ENCODE assay signal across 8 mouse cellular contexts in the genomic region with DNA sequence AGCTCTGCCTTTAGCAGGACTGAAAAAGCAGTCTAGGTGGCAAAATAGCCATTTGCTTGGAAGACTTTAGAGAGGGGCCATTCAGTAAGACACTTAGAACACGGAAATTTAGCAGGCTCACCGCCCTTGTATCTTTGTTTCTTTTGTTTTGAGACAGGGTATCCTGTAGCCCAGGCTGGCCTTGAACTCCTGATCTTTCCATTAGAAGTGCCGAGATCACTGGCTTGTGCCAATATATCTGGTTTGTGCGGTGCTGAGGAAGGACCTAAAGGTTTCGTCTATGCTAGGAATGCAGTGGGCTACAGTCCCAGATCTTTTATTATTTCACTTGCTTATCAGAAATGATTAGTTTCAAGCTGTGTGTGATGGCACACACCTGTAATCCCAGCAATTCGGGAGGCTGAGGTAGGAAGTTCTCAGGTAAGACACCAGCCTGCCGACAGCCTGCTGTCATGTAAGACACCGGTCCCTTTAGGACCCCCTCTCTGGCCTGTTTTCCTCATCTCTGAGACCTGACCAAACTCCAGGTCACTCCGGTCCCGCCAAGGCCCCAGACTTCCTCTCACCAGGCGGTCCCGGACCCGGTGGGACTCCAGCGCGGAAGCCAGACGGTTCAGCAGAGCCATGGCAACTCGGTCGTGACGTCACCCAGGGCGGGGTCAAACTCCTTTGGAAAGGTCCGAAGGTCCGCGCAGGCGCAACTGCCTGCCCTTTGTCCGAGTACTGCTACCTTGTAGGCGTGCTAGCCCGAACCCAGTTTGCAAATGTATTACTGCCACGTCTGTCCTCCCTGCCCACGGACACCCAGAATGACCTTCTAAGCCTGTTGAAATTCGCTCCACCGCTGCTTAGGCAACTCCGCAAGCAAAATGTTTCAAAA. TPM values are rescaled to one million over a fixed set of nuclear protein-coding genes. Genes with fewer than 3 reads are reported as not detected.
A peak's percentile ranks its signal among the peaks of the same experiment; 100 is the strongest.
DNase-seq lines count a peak whose midpoint lies in the region; ATAC-seq and TF ChIP-seq lines count a peak whose summit lies in the region.

Pex11g (minus strand) TSS at position 675 of the 880 bp plus-strand sequence.

- peak within 1 kb of the TSS; percentile 71 for H3K4me3 ChIP-seq in gastrocnemius, adult 2 months
- H3K4me3 ChIP-seq in hindbrain, postnatal 0 days (ENCODE audit: low read length) = peak within 1 kb of the TSS; percentile 39
- H3K4me3 ChIP-seq in left cerebral cortex, adult 2 months = peak within 1 kb of the TSS; percentile 48

- TF ChIP-seq CTCF in gastrocnemius, adult 2 months (IDR thresholded peaks at IDR 0.05) = no peak
- TF ChIP-seq CTCF in hindbrain, postnatal 0 days (IDR thresholded peaks at IDR 0.05; ENCODE audit: low read depth) = no peak
- no peak for TF ChIP-seq CTCF in left cerebral cortex, adult 2 months (IDR thresholded peaks at IDR 0.05)

- WGBS in hindbrain, postnatal 0 days = 5% methylated on average over 32 of the region's 32 CpGs

- intact Hi-C loops in gastrocnemius, adult 2 months (cut with DNase I) = no loop called here
- intact Hi-C loops in left cerebral cortex, adult 2 months (cut with DNase I) = no loop called here

- H3K9ac ChIP-seq in hindbrain, postnatal 0 days (replicated peaks; ENCODE audit: low read length) = peak within 1 kb of the TSS; percentile 46

- no peaks in the 10 kb centered on the region for H3K27me3 ChIP-seq in hindbrain, postnatal 0 days (ENCODE audit: insufficient read depth, low read length)

- peak within 1 kb of the TSS; percentile 88 for H3K27ac ChIP-seq in gastrocnemius, adult 2 months
- peak within 1 kb of the TSS; percentile 76 for H3K27ac ChIP-seq in hindbrain, postnatal 0 days
- H3K27ac ChIP-seq in left cerebral cortex, adult 2 months = peak within 1 kb of the TSS; percentile 67; the same call in 1 of the 2 replicates

- H3K36me3 ChIP-seq in hindbrain, postnatal 0 days (ENCODE audit: insufficient read depth, low read length) = no peaks in the 10 kb centered on the region

- DNase-seq in ZHBTc4 (ENCODE audit: low read depth, low spot score) = peak; percentile 98
- peak; percentile 99 for DNase-seq in gastrocnemius, adult 2 months
- peak; percentile 97 for DNase-seq in hindbrain, postnatal 0 days (ENCODE audit: low spot score)
- DNase-seq in left cerebral cortex, adult 2 months (ENCODE audit: extremely low spot score in 1 of 2, low spot score in 2 of 2) = peak; percentile 81 to 86
- peak; percentile 81 to 89 for DNase-seq in right cerebral cortex, adult 2 months (ENCODE audit: low spot score in 2 of 2)
- peak; percentile 100 for DNase-seq in urinary bladder, postnatal 14 days (ENCODE audit: low spot score)

- peak within 1 kb of the TSS; percentile 67 for H3K4me2 ChIP-seq in hindbrain, postnatal 0 days (ENCODE audit: low read depth, low read length)

- peak; percentile 91 for ATAC-seq in common myeloid progenitor, adult 5-6 weeks (replicated peaks; ENCODE audit: low read depth, poor library complexity, severe bottlenecking)
- ATAC-seq in hindbrain, postnatal 0 days = peak; percentile 94
- ATAC-seq in megakaryocyte, adult 5-6 weeks (ENCODE audit: poor library complexity, severe bottlenecking) = peak; percentile 96

- H3K4me1 ChIP-seq in hindbrain, postnatal 0 days (ENCODE audit: insufficient read depth, low read length) = peaks cover 4% of the 10 kb centered on the region; the same call in 1 of the 2 replicates

- H3K9me3 ChIP-seq in hindbrain, postnatal 0 days (ENCODE audit: low read length) = no peaks in the 10 kb centered on the region

RNA-seq across cellular contexts. Expression of gene Pex11g, which starts in this region (rescaled TPM):
- 1.3 and 1.4 TPM in 2 replicates for total RNA-seq in common myeloid progenitor, adult 5-6 weeks (2017)
- 1 to 10 TPM; 2.3 to 2.6 TPM for total RNA-seq in gastrocnemius, adult 2 months (2021)
- 1.5 and 4.9 TPM in 2 replicates for total RNA-seq in hindbrain, postnatal 0 days (2014; rRNA removed)
- 2.0 and 2.4 TPM in 2 replicates for polyA plus RNA-seq in hindbrain, postnatal 0 days (2015; fragmentation: Nextera tagmentation; extraction: Ambion mirVana)
- under 1 TPM; 0.84 to 0.88 TPM for total RNA-seq in left cerebral cortex, adult 2 months (2021)
- 0.20 and 0.32 TPM in 2 replicates for total RNA-seq in megakaryocyte, adult 5-6 weeks (2015)
- total RNA-seq in megakaryocyte, adult 5-6 weeks (2017) = 0.99 TPM in 1 of 2 replicates, not detected in the other

Comparison
In these comparisons a context has a peak if more than half of its experiments do, and no peak if none do; other contexts are left out.
1. Peak in every context shown above with its lines: DNase-seq, ATAC-seq, H3K4me3 ChIP-seq and H3K27ac ChIP-seq.
2. Peak in DNase-seq, H3K4me3 ChIP-seq and H3K27ac ChIP-seq in left cerebral cortex, adult 2 months; RNA of the gene not detected or under 1 TPM.
3. Peak in ATAC-seq in megakaryocyte, adult 5-6 weeks; RNA of the gene not detected or under 1 TPM.